Mouse (Mus musculus) lung, embryonic 16.5 days (tissue): Measurements from ENCODE around the gene Nop9. TPM values are rescaled to one million over a fixed set of nuclear protein-coding genes. Genes with fewer than 3 reads are reported as not detected.
"Not testable (repeated sequence)": the region's sequence is repeated elsewhere in the genome, so short reads cannot be mapped to it uniquely, and the experiment has no call there.

Source experiments
- ATAC-seq: fragments of 200-750 bp; cut with Nextera tagmentation; 2 replicates; pipeline ENCODE4 v1.8.0; 2017; ENCODE audit warnings: low read depth, mild to moderate bottlenecking, moderate library complexity
- H3K27ac ChIP-seq: fragments of 300-500 bp; sonication (generic); 2 replicates; pipeline ENCODE4 v1.5.1; 2014; ENCODE audit warnings: mild to moderate bottlenecking, control low read depth, low read length
- H3K27me3 ChIP-seq: fragments of 300-500 bp; sonication (generic); 2 replicates; pipeline ENCODE4 v1.6.1; 2014; ENCODE audit warnings: low read depth, low read length, mixed read lengths; ENCODE audit not compliant: control insufficient read depth, insufficient read depth
- H3K36me3 ChIP-seq: fragments of 300-500 bp; sonication (generic); 2 replicates; pipeline ENCODE4 v1.6.1; 2014; ENCODE audit warnings: low read length; ENCODE audit not compliant: control insufficient read depth, insufficient read depth
- H3K4me1 ChIP-seq: fragments of 300-500 bp; sonication (generic); replicated peaks from 2 replicates; pipeline ENCODE4 v1.6.1; 2014; ENCODE audit warnings: low read length, mixed read lengths; ENCODE audit not compliant: control insufficient read depth, insufficient read depth
- H3K4me2 ChIP-seq: fragments of 300-500 bp; sonication (generic); 2 replicates; pipeline ENCODE4 v1.6.1; 2014; ENCODE audit warnings: low read depth, low read length, control low read depth
- H3K4me3 ChIP-seq: fragments of 300-500 bp; sonication (generic); 2 replicates; pipeline ENCODE4 v1.5.1; 2014; ENCODE audit warnings: mild to moderate bottlenecking, low read length, control low read depth
- H3K9ac ChIP-seq: fragments of 300-500 bp; sonication (generic); 2 replicates; pipeline ENCODE4 v1.6.1; 2014; ENCODE audit warnings: low read length, control low read depth
- H3K9me3 ChIP-seq: fragments of 300-500 bp; sonication (generic); 2 replicates; pipeline ENCODE4 v1.6.1; 2016; ENCODE audit warnings: low read length; ENCODE audit not compliant: control insufficient read depth
- WGBS: fragments of 180-500 bp; shearing (Covaris S2); extraction: QIAGEN DNeasy Blood & Tissue Kit; methylation state at CpG from one replicate; pipeline ENCODE4 v1.1.7; 2014; 5-methylcytosine and 5-hydroxymethylcytosine counted together
- polyA plus RNA-seq: library from polyadenylated mRNA; unstranded; fragments of >200 nt; fragmentation: Nextera tagmentation; extraction: Ambion mirVana; gene quantifications from 2 replicates; pipeline ENCODE4 v1.2.1, GENCODE M21; 2015

The Nop9 gene
- polyA plus RNA-seq, 1 experiment from 2014 or later, result 32.6 TPM

DNA sequence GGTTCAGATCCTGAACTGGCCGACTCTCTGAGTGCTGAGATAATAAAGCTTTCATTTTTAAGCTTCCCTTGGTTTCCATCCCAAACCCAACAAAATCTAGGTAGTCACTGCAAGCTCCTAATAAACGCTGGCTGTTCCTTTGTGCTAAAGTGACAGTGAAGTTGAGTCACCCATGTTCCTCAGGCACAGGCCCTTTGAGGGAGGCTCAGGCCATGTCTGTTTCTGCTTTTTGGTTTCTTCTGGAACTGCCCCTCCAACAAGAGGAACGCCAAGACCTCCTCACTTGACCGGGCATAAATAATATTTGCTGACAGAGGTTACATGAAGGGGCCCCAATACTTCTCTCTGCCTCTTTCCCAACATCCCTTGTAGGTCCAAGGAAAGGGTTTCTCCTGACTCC is 9.7 kb upstream of the Nop9 start:
- Histone ChIP-seq H3K27me3 (no peaks in the 10 kb centered on the region), H3K4me2 (no peak overlapping the region), H3K9ac (no peak overlapping the region), H3K36me3 (peaks cover 9% of the 10 kb centered on the region; the same call in 1 of the 2 replicates), H3K4me1 (no peaks in the 10 kb centered on the region), H3K4me3 (no peak overlapping the region), H3K27ac (no peak overlapping the region), H3K9me3 (no peaks in the 10 kb centered on the region)
- WGBS, result 67% methylated on average over 4 of the region's 4 CpGs
- ATAC-seq, result no peak

DNA sequence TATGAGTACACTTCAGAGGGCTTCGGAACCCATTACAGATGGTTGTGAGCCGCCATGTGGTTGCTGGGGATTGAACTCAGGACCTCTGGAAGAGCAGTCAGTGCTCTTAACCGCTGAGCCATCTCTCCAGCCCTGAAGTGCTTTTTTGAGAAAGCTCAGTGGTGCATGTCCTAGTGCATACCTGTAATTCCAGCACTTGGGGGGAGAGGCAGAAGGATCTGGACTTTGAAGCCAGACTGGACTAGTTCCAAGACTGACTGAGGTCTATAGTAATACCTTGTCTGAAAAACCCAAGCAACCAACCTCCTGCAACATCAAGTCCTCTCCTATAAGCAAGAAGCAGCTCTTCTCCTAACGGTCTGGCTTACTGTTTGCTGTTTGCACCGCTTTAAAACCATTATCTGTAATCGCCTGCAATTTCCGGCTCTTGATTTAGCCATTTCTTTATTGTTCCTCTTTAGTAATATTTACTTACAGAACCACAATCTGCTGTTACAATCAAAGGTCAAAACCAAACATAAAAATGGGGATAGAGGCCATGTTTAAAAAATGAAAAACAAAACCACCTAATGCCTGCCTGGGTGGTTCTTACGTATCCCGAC is 8.3 kb upstream of the Nop9 start:
- Histone ChIP-seq H3K27ac (no peak overlapping the region), H3K4me3 (no peak overlapping the region), H3K27me3 (no peaks in the 10 kb centered on the region), H3K9me3 (no peaks in the 10 kb centered on the region), H3K4me2 (no peak overlapping the region), H3K4me1 (no peaks in the 10 kb centered on the region), H3K36me3 (peaks cover 11% of the 10 kb centered on the region), H3K9ac (no peak overlapping the region)
- no peak for ATAC-seq
- WGBS, result 83% methylated on average over 9 of the region's 9 CpGs

DNA sequence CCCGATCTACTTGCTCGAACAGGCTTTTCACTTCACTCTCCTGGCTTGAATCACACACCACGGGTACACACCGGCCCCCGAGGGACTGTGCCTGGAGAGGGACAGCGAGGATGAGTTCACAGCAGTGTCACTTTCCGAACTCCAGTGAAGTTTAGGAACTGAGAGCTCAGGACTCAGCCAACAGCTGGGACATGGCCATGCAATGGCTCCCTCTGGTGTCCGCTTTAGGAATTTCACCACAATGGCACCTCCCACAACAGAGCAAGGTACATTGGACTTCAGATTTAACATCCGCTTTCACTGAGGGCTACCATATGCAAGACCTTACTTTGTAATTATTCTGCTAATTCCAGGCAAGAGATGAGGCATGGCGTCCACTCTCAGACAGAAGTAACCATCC is 1.8 kb upstream of the Nop9 start:
- peak; percentile 76 for ATAC-seq
- Histone ChIP-seq H3K4me2 (peak overlapping the region; percentile 49), H3K36me3 (peaks cover 8% of the 10 kb centered on the region), H3K9ac (peak overlapping the region; percentile 59), H3K9me3 (no peaks in the 10 kb centered on the region), H3K27ac (no peak overlapping the region), H3K27me3 (no peaks in the 10 kb centered on the region), H3K4me3 (peak overlapping the region; percentile 18; the same call in 1 of the 2 replicates), H3K4me1 (peaks cover 24% of the 10 kb centered on the region)
- 18% methylated on average over 10 of the region's 10 CpGs for WGBS

GRCm38 (mm10) chr14:55745861-55746237 is 356 bp downstream of the Nop9 start:
- Histone ChIP-seq H3K27ac (no peak overlapping the region), H3K9me3 (no peaks in the 10 kb centered on the region), H3K9ac (peak overlapping the region; percentile 90), H3K36me3 (peaks cover 16% of the 10 kb centered on the region), H3K27me3 (no peaks in the 10 kb centered on the region), H3K4me2 (peak overlapping the region; percentile 89), H3K4me1 (peaks cover 24% of the 10 kb centered on the region), H3K4me3 (peak overlapping the region; percentile 94)
- WGBS, result under 1% methylated on average over 31 of the region's 31 CpGs
- no peak; the same call in 1 of the 2 replicates for ATAC-seq

DNA sequence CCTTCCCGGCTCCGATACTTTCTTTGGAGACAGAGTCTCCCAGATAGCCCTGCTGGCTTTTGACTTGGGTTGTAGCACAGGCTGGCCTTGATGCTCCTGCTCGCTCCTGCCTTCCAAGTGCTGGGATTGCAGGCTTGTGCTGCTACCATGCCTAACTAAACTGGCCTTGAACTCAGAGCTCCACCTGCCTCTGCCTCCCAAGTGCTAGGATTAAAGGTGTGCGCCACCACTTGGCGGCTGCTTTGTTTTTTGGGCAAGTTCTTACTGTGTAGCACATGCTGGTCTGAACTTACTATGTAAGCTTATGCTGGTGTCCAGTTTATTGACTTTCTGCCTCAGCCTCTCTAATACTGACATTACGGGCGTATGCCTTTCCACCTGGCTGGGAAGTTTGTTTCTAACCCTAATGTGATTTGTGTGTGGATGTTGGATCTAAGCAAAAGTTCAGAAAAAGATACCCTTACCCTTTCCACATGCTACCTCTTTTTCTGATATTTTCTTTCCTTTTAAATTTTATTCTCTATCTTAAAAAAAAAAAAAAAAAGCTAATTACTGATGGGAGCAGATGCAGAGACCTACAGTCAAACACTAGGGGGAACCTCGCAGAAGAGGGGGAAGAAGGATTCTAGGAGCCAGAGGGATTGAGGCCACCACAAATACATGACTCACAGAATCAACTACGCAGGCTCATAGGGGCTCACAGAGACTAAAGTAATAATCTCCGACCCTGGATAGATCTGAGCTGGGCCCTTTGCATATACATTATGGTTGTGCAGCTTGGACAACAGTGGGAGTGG is 1.8 kb downstream of the Nop9 start:
- no peak overlapping the region for H3K27ac ChIP-seq
- peaks cover 24% of the 10 kb centered on the region for H3K4me1 ChIP-seq
- H3K9ac ChIP-seq, result 0 out of 2 replicates have a peak overlapping the region, but pooled peaks have one; percentile 8
- H3K9me3 ChIP-seq, result no peaks in the 10 kb centered on the region
- H3K4me2 ChIP-seq, result peak overlapping the region; percentile 89
- peaks cover 27% of the 10 kb centered on the region for H3K36me3 ChIP-seq
- H3K4me3 ChIP-seq, result no peak overlapping the region
- ATAC-seq, result no peak
- WGBS, result 86% methylated on average over 10 of the region's 10 CpGs
- no peaks in the 10 kb centered on the region for H3K27me3 ChIP-seq

DNA sequence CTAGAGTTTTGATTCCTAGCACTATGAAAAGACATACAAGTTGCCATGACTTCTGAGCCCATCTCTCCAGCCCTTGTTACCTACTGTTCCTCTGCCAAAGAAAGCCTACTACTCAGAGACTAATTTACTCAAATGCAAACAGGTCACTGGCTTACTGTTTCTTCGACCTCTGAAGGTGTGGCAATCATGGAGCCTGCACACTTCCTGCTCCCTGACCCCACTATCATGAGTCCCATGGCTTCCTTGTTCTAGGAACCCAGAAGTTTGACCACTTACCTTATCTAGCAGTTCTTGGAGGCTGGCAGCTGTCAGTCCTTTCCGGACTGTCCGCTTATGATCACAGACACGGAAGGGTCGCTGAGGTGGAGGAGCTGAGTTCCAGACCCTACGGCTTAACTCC is 12.1 kb downstream of the Nop9 start:
- peaks cover 8% of the 10 kb centered on the region for H3K27me3 ChIP-seq
- H3K9me3 ChIP-seq, result no peaks in the 10 kb centered on the region
- H3K9ac ChIP-seq, result no peak overlapping the region
- peaks cover 31% of the 10 kb centered on the region for H3K36me3 ChIP-seq
- H3K4me1 ChIP-seq, result peaks cover 7% of the 10 kb centered on the region; the same call in 1 of the 2 replicates
- WGBS, result 49% methylated on average over 6 of the region's 6 CpGs
- H3K27ac ChIP-seq, result no peak overlapping the region
- H3K4me2 ChIP-seq, result no peak overlapping the region
- H3K4me3 ChIP-seq, result no peak overlapping the region
- no peak for ATAC-seq

GRCm38 (mm10) chr14:55758363-55758784 is 12.9 kb downstream of the Nop9 start, which contains the start of gene Cideb:
Gene Cideb (minus strand): TSS chr14:55758458.
- peaks cover 8% of the 10 kb centered on the region for H3K27me3 ChIP-seq
- WGBS, result 10% methylated on average over 8 of the region's 8 CpGs
- peaks cover 13% of the 10 kb centered on the region for H3K4me1 ChIP-seq
- H3K36me3 ChIP-seq, result peaks cover 23% of the 10 kb centered on the region
- H3K9me3 ChIP-seq, result no peaks in the 10 kb centered on the region
- no peak within 1 kb of the TSS for H3K27ac ChIP-seq
- peak within 1 kb of the TSS; percentile 10; the same call in 1 of the 2 replicates for H3K4me3 ChIP-seq
- ATAC-seq, result 0 out of 2 replicates have a peak, but pooled peaks have one; percentile 13
- H3K9ac ChIP-seq, result peak within 1 kb of the TSS; percentile 1; the same call in 1 of the 2 replicates
- peak within 1 kb of the TSS; percentile 39; the same call in 1 of the 2 replicates for H3K4me2 ChIP-seq

DNA sequence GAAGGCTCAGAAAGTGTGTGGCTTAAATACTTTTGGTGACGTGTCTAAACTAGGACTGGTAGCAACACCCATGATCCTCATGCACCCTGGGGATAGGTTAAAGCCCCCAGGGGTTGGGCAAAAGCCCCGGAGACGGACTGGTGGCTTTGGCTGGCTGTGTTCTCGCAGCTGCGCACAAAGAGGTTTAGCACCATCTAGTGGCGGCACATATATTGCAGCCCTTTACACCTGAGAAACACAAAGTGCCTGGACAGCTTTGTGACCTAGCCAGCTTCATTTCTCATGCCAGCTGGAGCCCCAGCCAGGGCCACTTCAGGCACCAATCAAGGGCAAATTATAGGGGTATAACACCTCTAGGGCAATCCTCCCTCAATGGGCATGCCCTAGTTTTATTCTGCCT is 14.7 kb downstream of the Nop9 start:
- not testable (repeated sequence) for H3K9me3 ChIP-seq, H3K9ac ChIP-seq, H3K27ac ChIP-seq, H3K36me3 ChIP-seq, ATAC-seq
- peak overlapping the region; percentile 29 for H3K4me3 ChIP-seq
- peaks cover 11% of the 10 kb centered on the region for H3K27me3 ChIP-seq
- 0% methylated on average over 6 of the region's 6 CpGs for WGBS
- peak overlapping the region; percentile 55 for H3K4me2 ChIP-seq
- H3K4me1 ChIP-seq, result peaks cover 14% of the 10 kb centered on the region

DNA sequence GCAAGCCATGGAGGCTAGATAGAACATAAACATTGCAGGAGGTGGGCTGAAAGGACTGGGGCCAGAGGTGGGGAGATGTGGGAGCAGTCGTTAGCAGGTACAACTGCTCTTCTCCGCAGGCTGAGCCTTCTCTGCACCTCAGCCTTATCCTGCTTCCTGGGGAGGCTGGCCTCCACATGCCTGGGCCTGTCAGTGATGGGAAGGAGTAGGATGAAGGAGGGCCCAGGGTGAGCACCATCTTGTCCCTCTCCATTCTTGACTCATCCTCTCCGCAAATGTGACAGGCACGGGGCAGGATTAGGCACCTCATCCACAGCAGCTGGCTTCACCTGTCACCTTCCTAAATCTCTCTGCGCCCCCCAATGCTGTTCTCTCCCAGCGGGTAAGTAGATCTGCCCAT is 15.7 kb downstream of the Nop9 start, which contains the start of gene Ltb4r2:
TSS of gene Ltb4r2 (plus strand) at position 266 of the 400 bp plus-strand sequence.
- H3K27ac ChIP-seq, result no peak within 1 kb of the TSS
- H3K4me3 ChIP-seq, result peak within 1 kb of the TSS; percentile 54
- WGBS, result 66% methylated on average over 6 of the region's 6 CpGs

More for the DNA sequence above, 15.7 kb downstream of the Nop9 start, which contains the start of gene Ltb4r2:
- H3K9ac ChIP-seq, result peak within 1 kb of the TSS; percentile 76
- H3K27me3 ChIP-seq, result peaks cover 11% of the 10 kb centered on the region
- no peaks in the 10 kb centered on the region for H3K36me3 ChIP-seq
- peak within 1 kb of the TSS; percentile 94 for H3K4me2 ChIP-seq
- ATAC-seq, result no peak
- H3K9me3 ChIP-seq, result no peaks in the 10 kb centered on the region
- H3K4me1 ChIP-seq, result peaks cover 14% of the 10 kb centered on the region
